ENCODE assay signal across 13 mouse cellular contexts in genomic region chr6:24106157-24106556, GRCm38 (mm10).
DNase-seq lines count a peak whose midpoint lies in the region; ATAC-seq lines count a peak whose summit lies in the region.
"Had no signal": no experiment of that assay in that cellular context is flagged by ENCODE, and none has a peak within 500 bp of the region (broad histone marks: within the 10 kb centered on the region; RNA-seq: fewer than 3 reads in every experiment).

No protein-coding gene starts in this region.

- H3K27me3 ChIP-seq in hindbrain, embryonic 14.5 days (ENCODE audit: control insufficient read depth, insufficient read depth, low read length): no peaks in the 10 kb centered on the region
- H3K27me3 ChIP-seq in liver, embryonic 12.5 days (replicated peaks): no peaks in the 10 kb centered on the region
- H3K27me3 ChIP-seq: CH12.LX; limb, embryonic 12.5 days had no signal

- intact Hi-C loops in left cerebral cortex, postnatal 4 days (cut with DNase I): no loop called here
- intact Hi-C loops in gastrocnemius, postnatal 14 days (cut with DNase I; ENCODE audit: low total_unique reads): no loop called here

- no peak overlapping the region for H3K9ac ChIP-seq in hindbrain, embryonic 14.5 days
- H3K9ac ChIP-seq in liver, embryonic 12.5 days: no peak overlapping the region
- H3K9ac ChIP-seq: limb, embryonic 12.5 days; lung, embryonic 14.5 days had no signal

- no peak overlapping the region for H3K4me3 ChIP-seq in hindbrain, embryonic 14.5 days (replicated peaks; ENCODE audit: low read length)
- H3K4me3 ChIP-seq in liver, embryonic 12.5 days: no peak overlapping the region
- H3K4me3 ChIP-seq: heart, adult 2 months; limb, embryonic 12.5 days had no signal

- ATAC-seq in hindbrain, embryonic 14.5 days (ENCODE audit: low FRiP score): peak; percentile 60; the same call in 1 of the 2 replicates
- ATAC-seq in liver, embryonic 12.5 days: no peak

- no peaks in the 10 kb centered on the region for H3K36me3 ChIP-seq in hindbrain, embryonic 14.5 days (replicated peaks; ENCODE audit: control insufficient read depth, insufficient read depth)
- no peaks in the 10 kb centered on the region for H3K36me3 ChIP-seq in liver, embryonic 12.5 days
- H3K36me3 ChIP-seq: limb, embryonic 12.5 days had no signal

- no peak overlapping the region for H3K27ac ChIP-seq in hindbrain, embryonic 14.5 days
- H3K27ac ChIP-seq in liver, embryonic 12.5 days: no peak overlapping the region
- H3K27ac ChIP-seq: heart, adult 2 months; limb, embryonic 12.5 days had no signal

- DNase-seq in left cerebral cortex, postnatal 4 days: peak; percentile 64
- DNase-seq in left cerebral cortex, adult 11 months (ENCODE audit: low spot score): no peak
- DNase-seq in cerebellum, postnatal 10 days: peak; percentile 87 to 91
- DNase-seq in hindbrain, embryonic 14.5 days (ENCODE audit: low spot score): no peak
- DNase-seq in gastrocnemius, adult 8-10 months (ENCODE audit: low spot score in 2 of 2): no peak
- DNase-seq in gastrocnemius, postnatal 14 days: no peak
- DNase-seq: heart, adult 2 months; kidney, postnatal 4 days; lung, embryonic 14.5 days; right cerebral cortex, adult 18-20 months had no signal

- 19% methylated on average over 3 of the region's 3 CpGs for WGBS in hindbrain, embryonic 14.5 days
- 51% methylated on average over 3 of the region's 3 CpGs for WGBS in liver, embryonic 12.5 days (ENCODE audit: insufficient replicate concordance)

- 0 out of 2 replicates have a peak, but pooled peaks cover 10% of the 10 kb centered on the region for H3K4me1 ChIP-seq in hindbrain, embryonic 14.5 days (replicated peaks; ENCODE audit: control insufficient read depth, insufficient read depth, low read length)
- no peaks in the 10 kb centered on the region for H3K4me1 ChIP-seq in liver, embryonic 12.5 days
- H3K4me1 ChIP-seq: limb, embryonic 12.5 days had no signal

- H3K4me2 ChIP-seq in hindbrain, embryonic 14.5 days (replicated peaks): no peak overlapping the region
- H3K4me2 ChIP-seq in liver, embryonic 12.5 days: no peak overlapping the region
- H3K4me2 ChIP-seq: limb, embryonic 12.5 days; lung, embryonic 14.5 days had no signal

- no peaks in the 10 kb centered on the region for H3K9me3 ChIP-seq in hindbrain, embryonic 14.5 days (ENCODE audit: control insufficient read depth, low read length)
- H3K9me3 ChIP-seq in liver, embryonic 12.5 days (replicated peaks): no peaks in the 10 kb centered on the region
- H3K9me3 ChIP-seq: limb, embryonic 12.5 days had no signal

Comparison
In these comparisons a context has a peak if more than half of its experiments do, and no peak if none do; other contexts are left out.
1. DNase-seq: peak in left cerebral cortex, postnatal 4 days (single experiment) and cerebellum, postnatal 10 days (2 of 2); none in left cerebral cortex, adult 11 months (single experiment), hindbrain, embryonic 14.5 days (single experiment), gastrocnemius, adult 8-10 months (0 of 2) and gastrocnemius, postnatal 14 days (single experiment).